Mouse (Mus musculus) forebrain, embryonic 11.5 days (tissue): ENCODE results near the gene Mgme1. TPM values are rescaled to one million over a fixed set of nuclear protein-coding genes. Genes with fewer than 3 reads are reported as not detected.

Source experiments
- ATAC-seq: fragments of 200-750 bp; cut with Nextera tagmentation; replicated peaks from 2 replicates; pipeline ENCODE4 v1.8.0; 2017; ENCODE audit warnings: moderate TSS enrichment; ENCODE audit not compliant: low FRiP score
- DNase-seq: peaks from one replicate; pipeline ENCODE4 v3.0.0-alpha.2; 2017; ENCODE audit warnings: low spot score
- H3K27ac ChIP-seq: fragments of 300-500 bp; sonication (generic); 2 replicates; pipeline ENCODE4 v1.5.1; 2014; ENCODE audit warnings: low read depth, low read length
- H3K27me3 ChIP-seq: fragments of 300-500 bp; sonication (generic); 2 replicates; pipeline ENCODE4 v1.6.1; 2014; ENCODE audit warnings: mild to moderate bottlenecking, low read length, mixed read lengths; ENCODE audit not compliant: control insufficient read depth, insufficient read depth
- H3K36me3 ChIP-seq: fragments of 300-500 bp; sonication (generic); 2 replicates; pipeline ENCODE4 v1.6.1; 2014; ENCODE audit warnings: mild to moderate bottlenecking, low read length, moderate library complexity, mixed read lengths; ENCODE audit not compliant: control insufficient read depth, insufficient read depth
- H3K4me1 ChIP-seq: fragments of 300-500 bp; sonication (generic); replicated peaks from 2 replicates; pipeline ENCODE4 v1.6.1; 2014; ENCODE audit warnings: low read length, mixed read lengths; ENCODE audit not compliant: control insufficient read depth, insufficient read depth
- H3K4me2 ChIP-seq: fragments of 300-500 bp; sonication (generic); 2 replicates; pipeline ENCODE4 v1.6.1; 2014; ENCODE audit warnings: low read depth, mild to moderate bottlenecking, low read length, moderate library complexity, mixed read lengths; ENCODE audit not compliant: severe bottlenecking
- H3K4me3 ChIP-seq: fragments of 300-500 bp; sonication (generic); 2 replicates; pipeline ENCODE4 v1.5.1; 2014; ENCODE audit warnings: low read depth, low read length
- H3K9ac ChIP-seq: fragments of 300-500 bp; sonication (generic); 2 replicates; pipeline ENCODE4 v1.6.1; 2014; ENCODE audit warnings: low read length
- H3K9me3 ChIP-seq: fragments of 300-500 bp; sonication (generic); 2 replicates; pipeline ENCODE4 v1.6.1; 2016; ENCODE audit warnings: low read length, mixed read lengths; ENCODE audit not compliant: control insufficient read depth
- WGBS: fragments of 180-500 bp; shearing (Covaris S2); extraction: QIAGEN DNeasy Blood & Tissue Kit; methylation state at CpG from one replicate; pipeline ENCODE4 v1.1.7; 2014; 5-methylcytosine and 5-hydroxymethylcytosine counted together
- polyA plus RNA-seq: library from polyadenylated mRNA; unstranded; fragments of >200 nt; fragmentation: Nextera tagmentation; extraction: Ambion mirVana; gene quantifications from 2 replicates; pipeline ENCODE4 v1.2.1, GENCODE M21; 2014

Mgme1 gene
- polyA plus RNA-seq, 1 experiment from 2014 or later, result 19.9 TPM

- no peak overlapping the region for H3K4me3 ChIP-seq
- 73% methylated on average over 3 of the region's 3 CpGs for WGBS
- H3K36me3 ChIP-seq, result no peaks in the 10 kb centered on the region
- ATAC-seq, result no peak
- no peaks in the 10 kb centered on the region for H3K27me3 ChIP-seq
- no peaks in the 10 kb centered on the region for H3K4me1 ChIP-seq
- no peak overlapping the region for H3K27ac ChIP-seq
- H3K4me2 ChIP-seq, result no peak overlapping the region
- no peak for DNase-seq
- H3K9ac ChIP-seq, result no peak overlapping the region
- H3K9me3 ChIP-seq, result no peaks in the 10 kb centered on the region
Observed at GRCm38 (mm10) chr2:144235776-144236175, 34.7 kb upstream of the Mgme1 start.

- no peaks in the 10 kb centered on the region for H3K9me3 ChIP-seq
- WGBS, result 73% methylated on average over 9 of the region's 9 CpGs
Observed at GRCm38 (mm10) chr2:144236791-144237584, 33.5 kb upstream of the Mgme1 start.

GRCm38 (mm10) chr2:144238341-144238740 lies 32.1 kb upstream of the Mgme1 start:
- 83% methylated on average over 6 of the region's 6 CpGs for WGBS
- DNase-seq (no peak), ATAC-seq (no peak)
- Histone ChIP-seq H3K9ac (no peak overlapping the region), H3K4me2 (no peak overlapping the region), H3K4me1 (no peaks in the 10 kb centered on the region), H3K27me3 (no peaks in the 10 kb centered on the region), H3K27ac (no peak overlapping the region), H3K4me3 (no peak overlapping the region), H3K9me3 (no peaks in the 10 kb centered on the region), H3K36me3 (no peaks in the 10 kb centered on the region)

More at GRCm38 (mm10) chr2:144236791-144237584, 33.5 kb upstream of the Mgme1 start:
- H3K27me3 ChIP-seq, result no peaks in the 10 kb centered on the region
- H3K4me2 ChIP-seq, result no peak overlapping the region
- ATAC-seq (no peak), DNase-seq (no peak)
- no peak overlapping the region for H3K4me3 ChIP-seq
- no peaks in the 10 kb centered on the region for H3K36me3 ChIP-seq
- H3K9ac ChIP-seq, result no peak overlapping the region
- no peak overlapping the region for H3K27ac ChIP-seq
- H3K4me1 ChIP-seq, result no peaks in the 10 kb centered on the region

DNA sequence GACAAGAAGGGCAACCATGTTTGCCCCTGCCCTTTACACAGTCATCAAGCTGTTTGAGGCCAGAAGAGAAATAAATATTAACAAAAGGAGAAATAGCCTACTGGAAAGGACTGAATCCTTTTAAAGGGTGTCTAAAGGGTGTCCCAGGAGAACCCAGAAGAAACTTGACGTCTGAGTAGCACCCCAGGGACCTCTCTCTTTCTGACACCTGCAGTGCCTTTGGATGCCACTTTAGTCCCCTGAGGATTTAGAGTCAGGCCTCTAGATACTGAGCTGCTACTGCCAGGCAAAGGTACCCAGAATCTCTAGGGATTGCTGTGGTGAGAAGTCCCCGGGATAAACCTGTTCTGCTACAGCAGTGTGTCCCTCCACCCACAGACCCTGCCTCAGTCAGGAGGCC lies 31.1 kb upstream of the Mgme1 start:
- H3K4me3 ChIP-seq, result no peak overlapping the region
- no peak overlapping the region for H3K4me2 ChIP-seq
- no peak overlapping the region for H3K27ac ChIP-seq
- DNase-seq (no peak), ATAC-seq (no peak)
- H3K36me3 ChIP-seq, result no peaks in the 10 kb centered on the region
- no peaks in the 10 kb centered on the region for H3K9me3 ChIP-seq
- H3K9ac ChIP-seq, result no peak overlapping the region
- H3K27me3 ChIP-seq, result no peaks in the 10 kb centered on the region
- H3K4me1 ChIP-seq, result no peaks in the 10 kb centered on the region
- 54% methylated on average over 2 of the region's 2 CpGs for WGBS

- H3K36me3 ChIP-seq, result no peaks in the 10 kb centered on the region
- no peaks in the 10 kb centered on the region for H3K4me1 ChIP-seq
- H3K9me3 ChIP-seq, result no peaks in the 10 kb centered on the region
- H3K27me3 ChIP-seq, result no peaks in the 10 kb centered on the region
- H3K4me3 ChIP-seq, result no peak overlapping the region
- H3K4me2 ChIP-seq, result no peak overlapping the region
- DNase-seq (no peak), ATAC-seq (no peak)
- H3K27ac ChIP-seq, result no peak overlapping the region
- H3K9ac ChIP-seq, result no peak overlapping the region
- WGBS, result 86% methylated on average over 3 of the region's 3 CpGs
Observed at GRCm38 (mm10) chr2:144240095-144240899, 30.2 kb upstream of the Mgme1 start.

GRCm38 (mm10) chr2:144245464-144245863 lies 25.0 kb upstream of the Mgme1 start:
- H3K27ac ChIP-seq, result no peak overlapping the region
- WGBS, result 75% methylated on average over 7 of the region's 7 CpGs
- no peak for ATAC-seq

GRCm38 (mm10) chr2:144246270-144246669 lies 24.2 kb upstream of the Mgme1 start:
- Histone ChIP-seq H3K4me2 (no peak overlapping the region), H3K4me3 (no peak overlapping the region), H3K9me3 (no peaks in the 10 kb centered on the region), H3K36me3 (peaks cover 6% of the 10 kb centered on the region; the same call in 1 of the 2 replicates), H3K27me3 (no peaks in the 10 kb centered on the region), H3K9ac (no peak overlapping the region), H3K27ac (no peak overlapping the region), H3K4me1 (no peaks in the 10 kb centered on the region)
- 82% methylated on average over 2 of the region's 2 CpGs for WGBS
- ATAC-seq, result no peak
- DNase-seq, result no peak

More at GRCm38 (mm10) chr2:144245464-144245863, 25.0 kb upstream of the Mgme1 start:
- H3K9ac ChIP-seq, result no peak overlapping the region
- H3K4me1 ChIP-seq, result no peaks in the 10 kb centered on the region
- H3K4me3 ChIP-seq, result no peak overlapping the region
- H3K4me2 ChIP-seq, result no peak overlapping the region
- peaks cover under 1% of the 10 kb centered on the region; the same call in 1 of the 2 replicates for H3K36me3 ChIP-seq
- no peaks in the 10 kb centered on the region for H3K9me3 ChIP-seq
- no peak for DNase-seq
- H3K27me3 ChIP-seq, result no peaks in the 10 kb centered on the region

DNA sequence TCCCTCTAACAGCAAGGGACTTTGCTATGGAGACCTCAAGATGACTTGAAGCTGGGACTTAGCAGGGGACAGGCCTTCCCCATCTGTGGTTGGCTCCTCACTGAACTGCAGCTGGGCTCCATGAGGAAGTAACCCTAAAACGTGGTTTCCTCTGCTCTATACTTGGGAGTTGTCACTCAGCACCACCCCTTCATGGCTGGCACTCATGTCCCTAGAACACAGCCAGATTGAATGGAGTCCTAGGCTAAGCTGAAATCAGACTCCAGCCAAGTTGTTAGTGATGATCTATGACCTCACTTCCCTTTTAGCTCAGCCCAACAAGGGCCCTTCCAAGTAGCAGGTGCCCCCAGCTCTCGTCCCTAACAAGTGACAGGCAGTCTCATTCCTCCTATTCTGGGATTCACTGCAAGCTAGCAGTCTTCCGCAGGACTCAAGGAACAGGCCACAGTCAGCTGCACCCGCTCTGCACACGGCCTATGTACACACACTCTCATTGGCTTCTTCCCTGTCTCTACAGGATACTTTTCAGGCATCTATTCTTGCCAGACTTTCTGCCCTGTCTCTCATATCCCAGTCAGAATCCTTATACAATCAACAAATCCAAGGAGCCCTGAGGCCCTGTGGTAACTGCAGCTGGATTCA lies 23.0 kb upstream of the Mgme1 start:
- ATAC-seq (no peak; the same call in 1 of the 2 replicates), DNase-seq (no peak)
- Histone ChIP-seq H3K36me3 (peaks cover 7% of the 10 kb centered on the region; the same call in 1 of the 2 replicates), H3K27ac (no peak overlapping the region), H3K4me3 (no peak overlapping the region), H3K4me1 (no peaks in the 10 kb centered on the region), H3K27me3 (no peaks in the 10 kb centered on the region), H3K4me2 (no peak overlapping the region), H3K9ac (peak overlapping the region; percentile 27; the same call in 1 of the 2 replicates), H3K9me3 (no peaks in the 10 kb centered on the region)
- WGBS, result 44% methylated on average over 5 of the region's 5 CpGs
